Mouse (Mus musculus) small intestine, adult 2 months (tissue): ENCODE measurements around the gene Gm28305. TPM values are rescaled to one million over a fixed set of nuclear protein-coding genes. Genes with fewer than 3 reads are reported as not detected.

Experiments used
- H3K27ac ChIP-seq: fragments of 200-500 bp; 2 replicates; pipeline ENCODE4 v1.5.1; 2012; ENCODE audit warnings: low read depth, low read length, control low read depth, inconsistent platforms; ENCODE audit not compliant: insufficient read depth
- H3K27me3 ChIP-seq: fragments of 200-500 bp; 2 replicates; pipeline ENCODE4 v1.6.1; 2012; ENCODE audit warnings: mild to moderate bottlenecking, moderate library complexity, low read length, inconsistent platforms; ENCODE audit not compliant: control insufficient read depth, insufficient read depth
- H3K36me3 ChIP-seq: fragments of 200-500 bp; 2 replicates; pipeline ENCODE4 v1.6.1; 2012; ENCODE audit warnings: mild to moderate bottlenecking, low read length, control low read depth, inconsistent platforms; ENCODE audit not compliant: control insufficient read depth, insufficient read depth
- H3K4me1 ChIP-seq: fragments of 200-500 bp; 2 replicates; pipeline ENCODE4 v1.6.1; 2012; ENCODE audit warnings: low read length, inconsistent platforms, mixed read lengths; ENCODE audit not compliant: control insufficient read depth, insufficient read depth, insufficient read length
- H3K4me3 ChIP-seq: fragments of 200-500 bp; 2 replicates; pipeline ENCODE4 v1.5.1; 2012; ENCODE audit warnings: low read depth, mild to moderate bottlenecking, control low read depth, inconsistent platforms, low read length, moderate library complexity
- CTCF ChIP-seq: fragments of 200-500 bp; IDR thresholded peaks from 2 replicates; pipeline ENCODE4 v1.5.1; 2012; ENCODE audit warnings: low read depth, mild to moderate bottlenecking, control low read depth, inconsistent platforms, low read length, moderate library complexity, mixed read lengths; ENCODE audit not compliant: insufficient replicate concordance, insufficient read length; ENCODE audit errors: extremely low read depth
- POLR2A ChIP-seq: fragments of 200-500 bp; IDR thresholded peaks from 2 replicates; pipeline ENCODE4 v1.6.1; 2012; ENCODE audit warnings: low read depth, mild to moderate bottlenecking, control low read depth, inconsistent platforms, low read length, moderate library complexity
- WGBS: fragments of 180-500 bp; shearing (Covaris S2); methylation state at CpG from one replicate; pipeline ENCODE4 v1.1.7; 2018; 5-methylcytosine and 5-hydroxymethylcytosine counted together
- polyA plus RNA-seq: library from polyadenylated mRNA; depleted of rRNA; stranded (reverse); fragments of >200 nt; gene quantifications from 2 replicates; pipeline ENCODE4 v1.2.3, GENCODE M21; 2012; rRNA removed

Gm28305 gene
- polyA plus RNA-seq, 1 experiment, result not detected

- Histone ChIP-seq H3K4me1 (no peaks in the 10 kb centered on the region), H3K36me3 (peaks cover 11% of the 10 kb centered on the region), H3K27ac (no peak overlapping the region), H3K27me3 (no peaks in the 10 kb centered on the region), H3K4me3 (no peak overlapping the region)
- WGBS, result 86% methylated on average over 2 of the region's 2 CpGs
- TF ChIP-seq POLR2A (no peak), CTCF (no peak)
These were observed 64.5 kb downstream of the Gm28305 start for GRCm38 (mm10) chr9:104104986-104105385.

GRCm38 (mm10) chr9:104106930-104107329 is 66.5 kb downstream of the Gm28305 start:
- TF ChIP-seq POLR2A (no peak), CTCF (no peak)
- H3K36me3 ChIP-seq, result peaks cover 9% of the 10 kb centered on the region
- WGBS, result 73% methylated on average over 9 of the region's 9 CpGs
- no peaks in the 10 kb centered on the region for H3K4me1 ChIP-seq
- no peak overlapping the region for H3K4me3 ChIP-seq
- H3K27ac ChIP-seq, result no peak overlapping the region
- no peaks in the 10 kb centered on the region for H3K27me3 ChIP-seq

GRCm38 (mm10) chr9:104107482-104107881 is 67.0 kb downstream of the Gm28305 start:
- Histone ChIP-seq H3K36me3 (peaks cover 9% of the 10 kb centered on the region), H3K4me3 (no peak overlapping the region), H3K4me1 (no peaks in the 10 kb centered on the region), H3K27me3 (no peaks in the 10 kb centered on the region), H3K27ac (no peak overlapping the region)
- TF ChIP-seq CTCF (no peak), POLR2A (no peak)
- WGBS, result 53% methylated on average over 6 of the region's 6 CpGs

GRCm38 (mm10) chr9:104108571-104109143 is 68.2 kb downstream of the Gm28305 start:
- no peak overlapping the region for H3K27ac ChIP-seq
- no peaks in the 10 kb centered on the region for H3K4me1 ChIP-seq
- H3K36me3 ChIP-seq, result peaks cover 12% of the 10 kb centered on the region
- H3K27me3 ChIP-seq, result no peaks in the 10 kb centered on the region
- 80% methylated on average over 2 of the region's 2 CpGs for WGBS
- no peak overlapping the region for H3K4me3 ChIP-seq
- TF ChIP-seq CTCF (no peak), POLR2A (no peak)

- 93% methylated on average over 5 of the region's 5 CpGs for WGBS
- TF ChIP-seq POLR2A (no peak), CTCF (no peak)
- H3K36me3 ChIP-seq, result peaks cover 14% of the 10 kb centered on the region
- no peaks in the 10 kb centered on the region for H3K27me3 ChIP-seq
- H3K4me3 ChIP-seq, result no peak overlapping the region
- H3K4me1 ChIP-seq, result no peaks in the 10 kb centered on the region
- H3K27ac ChIP-seq, result no peak overlapping the region
These were observed 68.7 kb downstream of the Gm28305 start for GRCm38 (mm10) chr9:104109151-104109550.

- Histone ChIP-seq H3K4me3 (no peak overlapping the region), H3K4me1 (no peaks in the 10 kb centered on the region), H3K27ac (no peak overlapping the region), H3K27me3 (no peaks in the 10 kb centered on the region), H3K36me3 (peaks cover 27% of the 10 kb centered on the region)
- TF ChIP-seq POLR2A, result no peak
- TF ChIP-seq CTCF, result no peak
- WGBS, result 72% methylated on average over 5 of the region's 5 CpGs
These were observed 82.6 kb downstream of the Gm28305 start for GRCm38 (mm10) chr9:104123101-104123500.

GRCm38 (mm10) chr9:104123622-104124021 is 83.2 kb downstream of the Gm28305 start:
- no peak overlapping the region for H3K27ac ChIP-seq
- TF ChIP-seq POLR2A, result no peak
- no peak for TF ChIP-seq CTCF
- peaks cover 27% of the 10 kb centered on the region for H3K36me3 ChIP-seq
- H3K4me1 ChIP-seq, result no peaks in the 10 kb centered on the region
- H3K4me3 ChIP-seq, result no peak overlapping the region
- 68% methylated on average over 5 of the region's 5 CpGs for WGBS
- H3K27me3 ChIP-seq, result no peaks in the 10 kb centered on the region

Other genes with a start within 250 kb of the Gm28305 start
- 1.8 and 3.5 TPM in 2 replicates for gene Nphp3, start 38.1 kb upstream of the Gm28305 start, polyA plus RNA-seq
- gene Uba5, start 22.5 kb downstream of the Gm28305 start, polyA plus RNA-seq, result 8.2 and 10.6 TPM in 2 replicates
- gene Acad11, start 22.7 kb downstream of the Gm28305 start, polyA plus RNA-seq, result 26.8 and 54.6 TPM in 2 replicates
- gene Ackr4, start 86.3 kb downstream of the Gm28305 start, polyA plus RNA-seq, result 1.8 and 3.2 TPM in 2 replicates
- gene Dnajc13, start 222.3 kb downstream of the Gm28305 start, polyA plus RNA-seq, result 24.8 and 58.5 TPM in 2 replicates